Mouse (Mus musculus) kidney, postnatal 36 days (tissue): ENCODE data around the gene Polh.

Experiments
- DNase-seq, 2 experiments: peaks; one replicate each; pipeline ENCODE4 v3.0.0; 2021 to 2022; ENCODE audit warnings: mixed read lengths in 2 of 2

Polh gene

DNA sequence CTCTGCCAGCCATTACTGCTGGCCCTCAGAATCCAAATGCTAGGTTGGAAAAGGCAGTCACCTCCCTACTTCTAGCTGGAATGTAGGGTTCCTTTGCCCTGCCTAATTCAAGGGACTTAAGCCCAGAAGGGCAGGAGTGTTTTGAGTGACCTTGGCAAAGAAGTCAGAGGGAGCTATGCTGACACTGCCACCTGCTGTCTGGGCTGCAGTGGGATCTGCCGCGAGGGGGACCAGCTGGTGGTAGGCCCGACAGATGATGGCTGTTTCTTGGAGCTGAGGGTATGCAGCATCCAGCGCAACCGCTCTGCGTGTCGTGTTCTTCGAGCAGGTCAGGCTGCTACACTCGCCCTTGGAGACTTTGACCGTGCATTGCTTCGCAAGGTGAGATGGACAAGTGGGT is 35.4 kb downstream of the Polh start:
- peak; percentile 27 to 54 for DNase-seq

DNA sequence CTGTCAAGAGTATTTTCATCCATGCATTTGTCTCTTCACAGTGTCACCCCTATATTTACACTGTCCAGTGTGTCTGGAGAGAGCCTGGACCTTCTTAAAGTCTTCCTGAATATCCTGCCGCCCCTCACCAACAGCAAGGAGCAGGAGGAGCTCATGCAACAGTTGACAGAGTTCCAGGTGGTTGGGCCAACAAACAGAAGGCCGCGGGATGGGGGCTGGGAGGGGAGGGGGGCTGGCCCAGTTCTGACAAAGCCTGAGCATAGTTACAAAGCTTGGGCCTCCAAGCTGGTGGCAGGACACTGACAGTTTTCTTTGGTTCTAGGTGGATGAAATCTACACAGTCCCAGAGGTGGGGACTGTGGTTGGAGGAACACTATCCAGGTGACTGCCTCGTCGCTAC is 36.2 kb downstream of the Polh start:
- no peak for DNase-seq

DNA sequence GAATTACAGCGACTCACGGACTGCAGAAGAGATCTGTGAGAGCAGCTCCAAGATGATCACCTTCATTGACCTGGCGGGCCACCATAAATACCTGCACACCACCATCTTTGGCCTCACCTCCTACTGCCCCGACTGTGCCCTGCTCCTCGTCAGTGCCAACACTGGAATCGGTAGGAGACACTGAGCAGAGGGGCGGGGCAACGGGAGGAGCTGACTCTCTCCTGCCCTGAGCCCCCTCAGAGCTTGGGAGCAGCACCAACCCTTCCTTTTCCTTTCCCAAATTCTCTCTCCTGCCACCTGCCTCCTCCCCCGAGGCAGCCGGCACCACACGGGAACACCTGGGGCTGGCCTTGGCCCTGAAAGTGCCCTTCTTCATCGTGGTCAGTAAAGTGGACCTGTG is 37.0 kb downstream of the Polh start:
- DNase-seq, result no peak

DNA sequence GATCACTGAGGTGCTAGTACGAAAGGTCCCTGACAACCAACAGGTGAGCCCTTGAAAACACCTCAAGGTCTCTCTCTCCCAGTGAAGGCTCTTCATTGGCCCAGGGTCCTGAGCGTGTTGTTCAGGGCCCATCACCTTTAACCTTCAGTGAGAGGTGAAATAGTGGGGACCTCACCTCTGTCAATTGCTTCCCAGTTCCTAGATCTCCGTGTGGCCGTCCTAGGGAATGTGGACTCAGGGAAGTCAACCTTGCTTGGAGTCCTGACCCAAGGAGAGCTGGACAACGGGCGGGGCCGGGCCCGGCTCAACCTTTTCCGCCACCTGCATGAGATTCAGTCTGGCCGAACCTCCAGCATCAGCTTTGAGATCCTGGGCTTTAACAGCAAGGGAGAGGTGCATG is 37.7 kb downstream of the Polh start:
- no peak for DNase-seq

DNA sequence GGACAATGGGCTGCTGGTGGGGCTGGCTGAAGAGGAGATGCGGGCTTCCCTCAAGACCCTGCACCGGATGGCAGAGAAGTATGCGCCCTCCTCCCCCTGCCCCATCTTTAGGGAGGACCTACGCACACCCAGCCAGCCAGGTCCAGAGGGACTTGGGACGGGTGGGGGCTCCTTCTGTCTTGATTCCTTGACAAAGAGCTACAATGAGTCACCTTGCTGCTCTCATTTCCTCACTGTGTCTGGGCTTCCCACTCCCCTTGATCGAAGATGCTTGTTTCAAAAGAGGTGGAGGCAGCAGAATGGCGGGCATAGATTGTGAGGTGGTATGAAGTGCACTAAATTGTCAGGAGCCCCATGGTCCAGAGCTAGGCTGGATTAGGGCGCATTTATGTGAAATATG is 38.1 kb downstream of the Polh start:
- DNase-seq, result no peak

DNA sequence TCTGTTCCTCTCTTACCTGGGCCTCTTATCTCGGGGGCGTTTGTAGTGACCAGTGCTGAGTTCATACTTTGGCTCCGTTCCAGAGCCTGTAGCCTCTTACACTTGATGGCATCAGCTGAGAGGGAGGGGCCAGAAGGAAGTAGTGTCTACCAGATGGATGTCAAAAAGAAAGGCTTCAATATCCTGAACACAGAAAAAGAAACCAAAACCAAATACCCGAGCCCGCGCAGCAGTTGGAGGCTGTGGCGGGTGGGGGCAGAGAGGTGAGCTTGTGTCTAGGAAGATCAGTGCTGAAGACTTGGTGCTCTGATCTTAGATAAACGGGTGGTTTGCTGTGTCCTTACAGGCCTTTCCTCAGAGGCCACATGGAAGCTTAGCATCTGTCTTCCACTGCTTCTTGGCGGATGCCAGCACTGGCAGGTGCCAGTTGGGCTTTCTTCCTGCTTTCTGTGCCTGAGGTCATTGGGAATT is 39.5 kb downstream of the Polh start:
- DNase-seq, result peak; percentile 63 to 70

DNA sequence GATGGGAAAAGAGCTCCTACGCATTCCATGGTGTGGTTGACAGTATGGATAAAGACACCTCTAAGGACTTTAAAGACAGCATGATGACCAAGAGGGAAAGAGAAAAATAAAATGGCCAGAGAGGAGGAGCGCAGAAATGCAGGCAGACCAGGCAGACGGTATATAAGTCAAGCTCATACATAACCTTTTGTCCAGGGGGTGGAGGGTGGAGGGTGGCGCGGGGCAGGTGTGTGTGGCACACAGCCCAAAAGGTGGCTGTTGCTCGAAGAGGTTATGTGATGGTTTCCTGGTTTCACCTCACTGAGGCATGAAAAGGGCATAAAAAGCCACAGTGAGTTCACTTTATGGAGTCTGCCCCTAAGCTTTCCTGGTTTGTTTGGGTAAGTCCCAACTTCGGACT is 39.9 kb downstream of the Polh start:
- peak in 1 of 2 experiments; percentile 18 for DNase-seq

DNA sequence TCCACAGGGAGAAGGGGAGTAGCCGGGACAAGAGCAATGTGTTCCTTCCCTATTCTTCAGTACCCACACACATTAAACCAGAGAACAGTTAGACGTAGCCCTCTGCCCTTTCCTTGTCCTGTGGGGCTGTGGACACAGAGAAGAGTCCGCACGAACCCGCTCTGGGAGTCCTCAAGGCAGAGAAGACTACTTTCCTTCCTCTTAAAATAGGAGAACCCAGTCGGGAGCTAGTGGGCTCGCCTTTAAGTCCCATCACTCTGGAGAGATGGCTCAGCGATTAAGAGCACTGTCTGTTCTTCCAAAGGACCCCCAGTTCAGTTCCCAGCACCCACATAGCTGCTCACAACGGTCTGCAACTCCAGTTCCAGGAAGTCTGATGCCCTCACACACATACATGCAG is 40.7 kb downstream of the Polh start:
- no peak for DNase-seq

DNA sequence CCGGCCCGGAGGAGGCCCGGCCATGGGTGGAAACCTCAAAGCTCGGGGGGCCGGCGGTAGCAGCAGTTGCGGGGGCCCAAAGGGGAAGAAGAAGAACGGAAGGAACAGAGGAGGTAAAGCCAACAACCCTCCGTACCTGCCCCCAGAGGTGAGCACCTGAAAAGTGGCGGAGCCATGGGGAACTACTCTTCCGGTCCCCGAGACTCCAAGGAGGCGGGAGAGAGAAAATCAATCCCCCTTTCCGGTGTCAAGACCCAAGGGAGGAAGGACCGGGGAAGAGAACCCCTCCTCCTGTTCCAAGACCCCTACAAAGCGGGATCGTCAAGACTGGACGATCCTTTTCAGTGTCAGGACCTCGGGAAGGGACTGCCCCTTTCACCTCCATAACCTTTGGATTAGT is 41.3 kb downstream of the Polh start:
- DNase-seq, result no peak

DNA sequence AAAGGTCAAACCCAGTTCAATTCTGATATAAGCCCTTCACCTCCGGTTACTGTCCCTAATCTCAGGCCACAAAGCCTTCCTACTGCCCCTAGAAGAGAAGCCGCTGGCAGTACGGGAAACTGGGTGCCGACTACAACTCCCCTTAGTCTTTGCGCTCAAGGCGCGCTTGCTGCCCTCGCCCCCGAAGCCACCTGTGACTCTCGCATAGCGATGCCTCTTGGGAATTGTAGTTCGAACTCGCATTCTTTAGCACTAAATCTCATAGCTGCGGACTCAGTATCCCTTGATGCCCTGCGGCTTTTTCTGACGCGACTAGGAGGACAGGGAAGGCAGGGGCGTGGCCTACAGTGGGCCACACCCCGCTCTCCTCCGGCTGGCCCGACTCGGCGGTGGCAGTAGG is 41.8 kb downstream of the Polh start, which contains the start of gene Gtpbp2:
Gene Gtpbp2, plus strand, starts transcription at position 347 of the 400 bp plus-strand sequence.
- peak; percentile 96 to 99 for DNase-seq

DNA sequence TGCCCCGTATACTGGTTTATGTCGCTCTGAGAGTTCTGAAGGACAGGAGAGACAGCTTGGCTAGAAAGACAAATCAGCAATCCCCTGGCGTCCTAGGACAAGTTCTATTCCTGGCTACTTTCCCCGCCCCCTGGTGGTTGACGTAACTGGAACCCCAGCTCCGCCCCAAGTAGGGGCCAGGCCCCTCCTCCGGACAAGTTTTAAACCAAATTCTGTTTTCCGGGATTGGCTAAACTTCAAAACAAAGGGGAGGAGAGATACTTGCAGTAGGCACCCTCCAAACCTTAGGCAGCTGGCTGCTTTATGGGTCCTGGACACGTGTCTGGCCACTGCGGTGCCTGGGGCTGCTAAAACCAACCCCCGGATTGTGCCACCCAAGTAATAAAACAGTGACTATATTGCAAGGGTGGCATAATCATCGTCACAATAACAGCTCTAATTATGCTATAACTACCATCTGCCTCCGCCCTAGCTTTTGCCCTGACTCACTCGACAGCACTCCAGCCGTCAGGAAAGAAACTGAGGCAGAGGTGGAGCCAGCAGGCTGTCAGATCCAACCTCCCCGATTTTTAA is 42.3 kb downstream of the Polh start:
- DNase-seq, result peak; percentile 97

DNA sequence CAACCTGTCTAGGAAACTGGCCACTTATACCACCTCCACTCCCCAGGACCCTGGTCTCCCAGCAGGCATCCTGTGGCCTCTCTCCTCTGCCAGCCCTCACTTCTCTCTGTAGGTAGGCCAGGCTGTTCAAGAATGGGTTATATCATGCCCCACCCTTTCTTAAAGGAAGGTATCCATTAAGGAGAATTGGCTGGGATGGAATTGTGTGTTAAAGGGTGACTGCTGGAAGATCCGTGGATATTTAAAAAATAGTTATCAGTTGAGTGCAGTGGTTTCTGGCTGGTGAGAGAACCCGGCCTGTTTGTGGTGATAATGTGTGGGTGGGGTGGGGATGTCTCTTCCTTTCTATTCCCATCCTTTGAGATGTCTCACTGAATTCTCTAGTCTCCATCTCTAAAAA is 43.2 kb downstream of the Polh start:
- no peak for DNase-seq

DNA sequence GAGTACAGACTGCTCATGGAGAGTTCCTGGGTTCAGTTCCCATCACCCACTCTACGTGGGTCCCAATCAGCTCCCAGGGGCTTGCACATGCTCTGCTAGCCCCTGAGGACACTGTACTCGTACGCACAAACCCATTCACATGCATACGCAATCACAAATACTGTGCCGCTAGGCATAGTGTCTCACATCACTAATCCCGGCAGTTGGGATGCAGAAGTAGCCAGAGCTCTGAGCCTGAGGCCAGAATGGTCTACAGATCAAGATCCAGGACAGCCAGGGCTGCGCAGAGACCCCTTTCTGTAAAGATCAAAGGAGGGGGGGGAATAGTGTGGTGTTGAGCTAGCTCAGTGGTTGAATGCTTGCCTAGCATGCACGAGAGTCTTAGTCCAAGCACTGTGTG is 45.3 kb downstream of the Polh start:
- DNase-seq, result no peak

DNA sequence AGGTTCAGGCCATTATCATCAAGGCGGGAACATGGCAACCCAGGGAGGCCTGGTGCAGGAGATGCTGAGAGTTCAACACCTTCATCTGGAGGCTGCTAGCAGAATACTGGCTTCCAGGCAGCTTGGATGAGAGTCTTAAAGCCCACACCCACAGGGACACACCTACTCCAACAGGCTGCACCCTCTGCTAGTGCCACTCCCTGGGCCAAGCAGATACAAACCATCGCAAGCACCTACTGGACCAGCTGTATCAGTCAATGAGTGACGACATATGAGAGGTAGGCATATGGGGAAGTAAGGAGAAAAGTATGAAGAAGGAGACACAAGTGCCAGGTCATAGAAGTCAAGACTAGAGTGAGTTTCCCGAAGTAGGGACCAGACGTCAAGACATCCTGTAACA is 45.8 kb downstream of the Polh start:
- no peak for DNase-seq

DNA sequence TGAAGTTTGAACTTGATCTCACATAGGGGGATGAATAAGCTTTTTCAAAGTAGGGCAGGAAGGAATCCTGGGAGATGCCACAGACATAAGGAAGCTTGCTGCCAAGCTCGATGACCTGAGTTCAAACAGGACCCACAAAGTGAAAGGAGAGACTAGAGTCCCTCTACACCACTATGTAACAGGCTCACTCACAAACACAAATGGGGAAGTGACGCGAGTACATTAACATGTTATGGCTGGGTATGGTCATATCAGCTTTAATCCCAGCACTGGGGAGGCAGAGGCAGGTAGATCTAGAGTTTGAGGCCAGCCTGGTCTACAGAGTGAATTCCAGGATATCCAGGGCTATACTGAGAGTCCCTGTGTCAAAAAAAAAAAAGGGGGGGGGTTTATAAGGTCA is 48.1 kb downstream of the Polh start:
- DNase-seq, result no peak

DNA sequence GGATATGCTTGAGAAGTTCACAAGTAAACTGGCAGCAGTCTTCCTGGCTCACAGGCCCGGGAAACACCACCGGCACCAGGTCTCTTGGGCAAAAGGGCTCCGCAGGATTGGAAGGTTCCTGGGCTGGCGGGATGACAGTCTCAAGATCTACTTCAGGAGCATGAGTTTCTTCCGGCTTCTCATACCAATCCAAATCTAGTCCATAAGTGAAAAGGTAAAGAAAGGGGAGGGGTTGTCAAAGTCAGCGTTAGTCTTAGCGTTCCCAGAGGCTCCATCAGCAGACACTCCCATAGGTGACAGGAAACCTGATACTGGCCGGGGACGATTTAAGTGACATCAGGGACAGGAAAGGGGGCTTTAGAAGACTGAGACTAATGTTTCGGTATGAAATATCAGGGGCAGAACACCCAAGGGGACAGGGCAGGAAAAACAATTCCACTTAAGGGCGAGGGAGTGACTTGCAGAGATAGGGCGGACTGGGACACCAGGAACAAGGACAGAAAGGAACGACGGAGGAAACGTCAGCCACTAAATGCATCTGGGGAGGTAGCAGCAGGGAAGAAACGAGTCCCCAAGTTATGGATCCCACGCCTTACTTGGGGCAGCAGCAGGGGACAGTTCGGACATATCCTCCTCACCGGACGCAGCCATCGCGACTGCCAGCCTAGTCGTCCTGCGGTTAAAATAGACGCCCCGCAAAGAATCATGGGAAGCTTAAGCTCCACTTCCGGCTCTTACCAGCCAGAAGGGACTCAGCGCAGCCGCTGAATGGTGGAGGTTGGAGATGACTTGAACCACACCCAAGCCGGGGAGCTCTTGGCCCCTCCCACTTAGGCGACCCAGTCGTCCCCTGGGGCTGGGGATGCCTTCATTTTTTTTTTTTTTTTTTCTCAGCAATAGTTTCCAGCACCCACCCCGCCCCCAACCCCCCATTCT is 49.3 kb downstream of the Polh start, which contains the start of gene Mad2l1bp:
Gene Mad2l1bp, minus strand, starts transcription at position 707 of the 936 bp plus-strand sequence.
- DNase-seq, result peak; percentile 94 to 95

DNA sequence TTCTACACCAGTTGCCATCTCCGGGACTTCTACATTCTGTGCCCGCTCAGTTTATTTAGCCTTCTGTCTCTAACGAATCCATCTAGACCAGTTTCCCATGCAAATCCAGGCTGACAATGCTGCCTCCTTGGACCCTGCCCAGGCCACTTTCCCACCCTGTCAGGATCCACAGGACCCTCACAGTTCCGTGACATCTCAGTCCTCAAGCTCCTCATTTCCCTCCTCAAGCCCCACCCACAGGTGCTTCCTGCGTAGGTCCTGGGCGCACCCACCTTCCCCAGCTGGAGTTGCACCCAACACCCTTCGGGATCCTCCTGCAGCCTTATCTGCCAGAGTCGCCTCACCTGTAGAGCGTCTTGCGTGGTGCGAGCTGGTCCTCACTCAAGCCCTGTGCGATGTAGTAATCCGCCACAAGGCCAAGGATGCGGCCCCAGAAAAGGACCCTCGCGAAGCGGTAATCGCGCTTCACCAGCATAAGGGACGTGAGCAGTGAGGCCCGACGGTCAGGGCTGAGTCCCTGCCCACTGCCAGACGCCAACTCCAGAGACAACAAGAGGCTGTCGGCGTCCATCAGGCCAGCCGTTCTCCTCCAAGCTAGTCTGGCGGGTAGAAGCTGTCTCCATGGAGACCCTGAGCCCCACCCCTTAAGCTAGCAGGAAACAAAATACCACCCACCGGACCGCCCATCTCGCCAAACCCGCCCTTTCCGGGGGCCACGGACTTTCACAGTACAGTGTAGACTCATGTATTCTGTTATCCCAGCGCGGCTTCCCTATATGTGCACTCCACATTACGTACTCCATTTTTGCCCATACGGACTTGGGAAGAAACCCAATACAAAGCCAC is 58.6 kb downstream of the Polh start, which contains the start of gene Rsph9:
Gene Rsph9, minus strand, starts transcription at position 639 of the 846 bp plus-strand sequence.
- peak; percentile 91 to 92 for DNase-seq

DNA sequence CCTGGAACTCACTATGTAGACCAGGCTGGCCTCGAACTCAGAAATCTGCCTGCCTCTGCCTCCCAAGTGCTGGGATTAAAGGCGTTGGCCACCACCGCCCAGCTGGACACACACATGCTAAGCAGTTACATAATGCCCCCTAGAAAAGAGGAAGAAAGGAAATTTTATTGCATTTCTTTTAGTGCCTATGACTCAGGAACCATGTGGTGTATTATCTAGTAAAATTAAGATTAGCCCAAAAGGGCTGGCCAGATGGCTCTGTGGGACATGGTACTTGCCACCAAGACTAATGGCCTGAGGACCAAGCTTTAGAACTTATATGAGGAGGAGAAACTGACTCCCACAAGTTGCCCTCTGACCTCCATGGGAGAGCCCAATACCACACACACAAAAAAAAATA is 62.6 kb downstream of the Polh start:
- DNase-seq, result no peak

DNA sequence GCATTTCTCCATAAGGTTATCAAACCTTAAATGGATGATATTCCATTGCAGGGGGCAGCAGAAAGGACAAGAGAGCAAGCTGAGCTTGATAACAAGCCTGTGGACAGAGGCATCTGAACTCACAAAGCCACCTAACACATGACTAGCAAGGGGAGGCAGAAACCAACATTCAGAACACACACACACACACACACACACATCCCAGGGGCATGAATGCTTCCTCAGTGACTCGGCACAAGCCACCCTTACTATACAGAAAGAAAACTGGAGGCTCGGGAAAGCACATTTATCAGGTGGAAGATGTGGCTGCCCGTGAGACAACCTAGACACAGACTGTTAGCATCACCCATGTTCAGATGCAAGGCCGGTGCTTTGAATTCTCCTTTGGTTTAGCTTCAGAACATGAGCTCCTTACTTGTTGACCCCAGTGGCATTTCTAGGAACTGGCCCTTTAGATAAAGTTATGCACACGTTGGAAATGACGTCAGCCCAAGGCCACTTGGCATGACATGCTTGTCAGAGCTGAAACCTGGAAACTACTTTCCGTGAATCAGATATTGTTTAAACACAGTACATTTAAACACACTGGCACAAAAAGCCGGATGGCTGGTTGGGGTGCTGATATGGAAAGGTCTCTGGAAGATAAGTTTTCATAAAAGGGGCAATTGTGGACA is 63.7 kb downstream of the Polh start:
- DNase-seq, result no peak

DNA sequence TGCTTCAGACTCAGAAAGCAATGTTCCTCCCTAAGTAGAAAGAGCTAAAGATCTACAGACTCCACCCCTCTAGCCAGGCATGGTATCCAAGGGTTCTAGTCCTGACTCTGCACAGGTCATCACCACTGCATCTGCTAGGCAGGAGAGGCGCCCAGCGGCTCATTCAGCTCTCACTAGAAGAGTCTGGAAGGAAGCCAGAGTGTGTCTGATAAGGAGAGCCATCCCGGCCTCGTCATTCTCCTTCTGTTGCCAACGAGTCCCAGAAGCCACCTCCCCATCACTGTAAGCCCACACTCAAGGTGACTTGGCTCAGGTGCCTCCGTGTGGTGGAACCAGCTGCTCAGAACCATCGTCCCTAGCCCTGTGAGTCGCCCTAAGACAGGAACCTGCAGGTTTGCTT is 69.6 kb downstream of the Polh start:
- no peak for DNase-seq

DNA sequence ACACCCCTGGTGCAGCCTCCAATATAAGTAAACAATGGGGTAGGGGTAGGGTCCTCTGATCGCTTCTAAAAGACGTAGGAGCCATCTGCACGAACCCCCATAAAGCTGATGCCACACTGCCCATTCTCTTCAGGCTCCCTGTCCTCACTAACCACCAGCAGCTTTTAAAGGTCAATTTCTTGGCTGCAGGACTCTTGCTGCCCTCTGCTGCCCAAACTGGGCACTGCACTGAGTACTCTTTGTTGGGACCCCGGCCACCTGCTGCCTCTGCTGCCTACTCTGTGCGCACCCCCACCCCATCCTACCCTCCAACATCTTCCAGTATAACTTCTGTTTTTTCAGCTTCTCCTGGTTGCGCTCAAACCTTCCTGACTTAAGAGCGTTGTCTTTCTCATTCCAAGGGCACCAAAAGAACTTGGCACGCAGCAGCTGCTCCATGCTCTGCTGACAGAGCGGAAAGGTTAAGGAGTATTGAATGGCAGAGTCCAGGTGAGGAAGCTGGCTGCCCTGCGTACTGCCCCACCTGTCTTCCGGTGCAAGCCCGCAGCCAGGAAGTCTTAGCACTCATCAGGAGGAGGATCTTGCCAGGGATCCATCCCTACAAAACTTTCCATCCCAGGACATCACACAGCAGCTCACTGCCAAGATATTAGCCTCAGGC is 70.3 kb downstream of the Polh start:
- peak; percentile 74 to 90 for DNase-seq
